In genomic region chr19:21032558-21032957, GRCm38 (mm10) we compare ENCODE assay signal across 26 mouse cellular contexts.
A peak's percentile ranks its signal among the peaks of the same experiment; 100 is the strongest.
DNase-seq lines count a peak whose midpoint lies in the region; ATAC-seq lines count a peak whose summit lies in the region.
"Had no signal": no experiment of that assay in that cellular context is flagged by ENCODE, and none has a peak within 500 bp of the region (broad histone marks: within the 10 kb centered on the region; RNA-seq: fewer than 3 reads in every experiment).

No protein-coding gene starts in this region.

- peaks cover 5% of the 10 kb centered on the region for H3K4me1 ChIP-seq in liver, embryonic 11.5 days (replicated peaks; ENCODE audit: control insufficient read depth, insufficient read depth, low read length)
- H3K4me1 ChIP-seq in brown adipose tissue, adult 24 weeks (ENCODE audit: control insufficient read depth, insufficient read depth, insufficient read length, low read length) = peaks cover 9% of the 10 kb centered on the region
- H3K4me1 ChIP-seq in liver, embryonic 12.5 days = peaks cover 11% of the 10 kb centered on the region
- H3K4me1 ChIP-seq in limb, embryonic 10.5 days = no peaks in the 10 kb centered on the region

- H3K36me3 ChIP-seq in liver, embryonic 11.5 days (ENCODE audit: control insufficient read depth, insufficient read depth, low read length) = no peaks in the 10 kb centered on the region
- no peaks in the 10 kb centered on the region for H3K36me3 ChIP-seq in liver, embryonic 12.5 days
- H3K36me3 ChIP-seq in limb, embryonic 10.5 days = no peaks in the 10 kb centered on the region
- H3K36me3 ChIP-seq: forebrain, embryonic 10.5 days; heart, embryonic 10.5 days; heart, embryonic 13.5 days; hindbrain, embryonic 12.5 days; hindbrain, embryonic 15.5 days had no signal

- no peak for DNase-seq in liver, embryonic 11.5 days (ENCODE audit: low spot score)
- no peak for DNase-seq in liver
- DNase-seq in 416B (ENCODE audit: low read depth) = peak; percentile 95
- DNase-seq in thymus, postnatal 4 days = no peak
- DNase-seq in testis, postnatal 14 days (ENCODE audit: low spot score) = no peak
- DNase-seq in limb, embryonic 10.5 days (ENCODE audit: low spot score) = no peak
- DNase-seq: adrenal gland, adult 8-10 months; adrenal gland, postnatal 25 days; cerebellum, adult 11 months; cerebellum, adult 8-10 months; cerebellum, postnatal 10 days; cerebellum, postnatal 36 days; gastrocnemius, postnatal 14 days; heart, postnatal 14 days; heart, postnatal 4 days had no signal

- H3K9me3 ChIP-seq in liver, embryonic 11.5 days (ENCODE audit: control insufficient read depth, low read length) = no peaks in the 10 kb centered on the region
- no peaks in the 10 kb centered on the region for H3K9me3 ChIP-seq in liver, embryonic 12.5 days (replicated peaks)
- no peaks in the 10 kb centered on the region for H3K9me3 ChIP-seq in limb, embryonic 10.5 days (replicated peaks)
- H3K9me3 ChIP-seq: forebrain, embryonic 10.5 days; forebrain, embryonic 13.5 days; heart, embryonic 10.5 days; heart, embryonic 13.5 days; hindbrain, embryonic 12.5 days; hindbrain, embryonic 15.5 days had no signal

- H3K27ac ChIP-seq in liver, embryonic 11.5 days (ENCODE audit: low read depth, low read length) = peak overlapping the region; percentile 44; the same call in 1 of the 2 replicates
- H3K27ac ChIP-seq in brown adipose tissue, adult 24 weeks (replicated peaks; ENCODE audit: low read depth, low read length) = peak overlapping the region; percentile 49
- peak overlapping the region; percentile 36; the same call in 1 of the 2 replicates for H3K27ac ChIP-seq in liver, embryonic 12.5 days
- no peak overlapping the region for H3K27ac ChIP-seq in limb, embryonic 10.5 days
- H3K27ac ChIP-seq: forebrain, embryonic 10.5 days; forebrain, embryonic 13.5 days; heart, adult 2 months; heart, embryonic 10.5 days; heart, embryonic 13.5 days; hindbrain, embryonic 12.5 days; hindbrain, embryonic 15.5 days had no signal

- H3K9ac ChIP-seq in liver, embryonic 11.5 days (ENCODE audit: low read depth, low read length) = no peak overlapping the region
- no peak overlapping the region for H3K9ac ChIP-seq in liver, embryonic 12.5 days
- H3K9ac ChIP-seq: forebrain, embryonic 13.5 days; heart, embryonic 13.5 days; hindbrain, embryonic 12.5 days; hindbrain, embryonic 15.5 days had no signal

- H3K27me3 ChIP-seq in liver, embryonic 11.5 days (replicated peaks; ENCODE audit: control insufficient read depth, insufficient read depth, low read length) = no peaks in the 10 kb centered on the region
- H3K27me3 ChIP-seq in liver, embryonic 12.5 days (replicated peaks) = no peaks in the 10 kb centered on the region
- no peaks in the 10 kb centered on the region for H3K27me3 ChIP-seq in limb, embryonic 10.5 days (ENCODE audit: low read depth, poor library complexity, severe bottlenecking)
- H3K27me3 ChIP-seq: forebrain, embryonic 13.5 days; heart, embryonic 13.5 days; hindbrain, embryonic 12.5 days; hindbrain, embryonic 15.5 days had no signal

- WGBS in liver, embryonic 11.5 days = 39% methylated on average over 2 of the region's 2 CpGs
- 13% methylated on average over 2 of the region's 2 CpGs for WGBS in liver, embryonic 12.5 days (ENCODE audit: insufficient replicate concordance)
- 87% methylated on average over 2 of the region's 2 CpGs for WGBS in limb, embryonic 10.5 days

- no peak overlapping the region for H3K4me3 ChIP-seq in liver, embryonic 11.5 days (ENCODE audit: low read depth, low read length)
- no peak overlapping the region for H3K4me3 ChIP-seq in brown adipose tissue, adult 24 weeks (ENCODE audit: insufficient read depth, low read depth, low read length)
- H3K4me3 ChIP-seq in liver, embryonic 12.5 days = no peak overlapping the region
- H3K4me3 ChIP-seq in limb, embryonic 10.5 days = no peak overlapping the region
- H3K4me3 ChIP-seq: forebrain, embryonic 10.5 days; forebrain, embryonic 13.5 days; heart, adult 2 months; heart, embryonic 10.5 days; heart, embryonic 13.5 days; hindbrain, embryonic 12.5 days; hindbrain, embryonic 15.5 days had no signal

- H3K4me2 ChIP-seq in liver, embryonic 11.5 days = no peak overlapping the region
- H3K4me2 ChIP-seq in liver, embryonic 12.5 days = no peak overlapping the region
- H3K4me2 ChIP-seq: forebrain, embryonic 13.5 days; heart, embryonic 13.5 days; hindbrain, embryonic 12.5 days; hindbrain, embryonic 15.5 days had no signal

- 0 out of 2 replicates have a peak, but pooled peaks have one; percentile 46 for ATAC-seq in liver, embryonic 11.5 days (replicated peaks; ENCODE audit: low FRiP score)
- no peak for ATAC-seq in liver, embryonic 12.5 days
- ATAC-seq: CD4-positive, CD25-positive, alpha-beta regulatory T cell, adult 4 months; forebrain, embryonic 13.5 days; forebrain, embryonic 16.5 days had no signal
